Mouse (Mus musculus) ES-E14 (cell line): ENCODE results near the gene Dut. TPM values are rescaled to one million over a fixed set of nuclear protein-coding genes. Genes with fewer than 3 reads are reported as not detected.

Experiments
- DNase-seq: peaks from one replicate; pipeline ENCODE4 v3.0.0-alpha.2; 2013; ENCODE audit warnings: low read depth, low spot score
- H3K27ac ChIP-seq: 2 replicates; pipeline ENCODE4 v1.5.1; 2012; ENCODE audit warnings: low read depth, mild to moderate bottlenecking, low read length, moderate library complexity, mixed read lengths; ENCODE audit not compliant: poor library complexity, insufficient read depth, severe bottlenecking
- H3K36me3 ChIP-seq: 2 replicates; pipeline ENCODE4 v1.6.1; 2012; ENCODE audit warnings: mild to moderate bottlenecking, low read length, moderate library complexity, mixed read lengths; ENCODE audit not compliant: control insufficient read depth, poor library complexity, insufficient read depth, severe bottlenecking
- H3K4me1 ChIP-seq, 2 experiments: fragments of 150-350 bp in 1 of 2; sonication (generic) in 1 of 2; 2 replicates each; pipeline ENCODE4 v1.6.1; 2012; ENCODE audit warnings: low read length in 2 of 2, mild to moderate bottlenecking in 1 of 2, mixed read lengths in 1 of 2; ENCODE audit not compliant: control insufficient read depth in 2 of 2, insufficient read depth in 2 of 2, poor library complexity in 1 of 2
- H3K4me3 ChIP-seq, 2 experiments: fragments of 150-350 bp in 1 of 2; sonication (generic) in 1 of 2; 2 replicates each; pipeline ENCODE4 v1.5.1; 2012; ENCODE audit warnings: low read length in 2 of 2, low read depth in 1 of 2, mild to moderate bottlenecking in 1 of 2, mixed read lengths in 1 of 2; ENCODE audit not compliant: insufficient read depth in 1 of 2, poor library complexity in 1 of 2, severe bottlenecking in 1 of 2
- H3K9ac ChIP-seq: 2 replicates; pipeline ENCODE4 v1.6.1; 2012; ENCODE audit warnings: low read depth, mild to moderate bottlenecking, low read length, mixed read lengths; ENCODE audit not compliant: poor library complexity, insufficient read depth, severe bottlenecking
- H3K9me3 ChIP-seq: fragments of 150-350 bp; sonication (generic); 2 replicates; pipeline ENCODE4 v1.6.1; 2012; ENCODE audit warnings: low read depth, mild to moderate bottlenecking, low read length; ENCODE audit not compliant: control insufficient read depth, insufficient read depth
- CHD2 ChIP-seq: IDR thresholded peaks from 2 replicates; pipeline ENCODE4 v1.6.1; 2014; ENCODE audit warnings: mild to moderate bottlenecking, low read depth, low read length, inconsistent platforms
- HCFC1 ChIP-seq: IDR thresholded peaks from 2 replicates; pipeline ENCODE4 v1.6.1; 2012; ENCODE audit warnings: low read length, inconsistent platforms, borderline replicate concordance; ENCODE audit not compliant: insufficient read depth
- MAFK ChIP-seq: IDR thresholded peaks from 2 replicates; pipeline ENCODE4 v1.6.1; 2014; ENCODE audit warnings: mild to moderate bottlenecking, low read depth, low read length, inconsistent platforms; ENCODE audit not compliant: insufficient read depth
- ZC3H11A ChIP-seq: IDR thresholded peaks from 2 replicates; pipeline ENCODE4 v1.6.1; 2012; ENCODE audit warnings: low read depth, mild to moderate bottlenecking, inconsistent platforms, low read length, borderline replicate concordance
- ZNF384 ChIP-seq: IDR thresholded peaks from 2 replicates; pipeline ENCODE4 v1.6.1; 2012; ENCODE audit warnings: low read depth, low read length, inconsistent platforms
- in situ Hi-C, 2 experiments: fragments of 600-800 bp; cut with MboI; formaldehyde crosslinking; loops; one replicate each; pipeline ENCODE4 v1.15.1; 2025; ENCODE audit warnings: low sequenced_read_pairs in 2 of 2, inconsistent platforms in 1 of 2; ENCODE audit not compliant: unreplicated experiment in 2 of 2
- total RNA-seq: library from RNA; depleted of rRNA; stranded (reverse); fragments of 300-350 nt; gene quantifications from 2 replicates; pipeline ENCODE4 v1.2.3, GENCODE M21; 2012

Dut gene
- total RNA-seq, 1 experiment = 158 TPM

DNA sequence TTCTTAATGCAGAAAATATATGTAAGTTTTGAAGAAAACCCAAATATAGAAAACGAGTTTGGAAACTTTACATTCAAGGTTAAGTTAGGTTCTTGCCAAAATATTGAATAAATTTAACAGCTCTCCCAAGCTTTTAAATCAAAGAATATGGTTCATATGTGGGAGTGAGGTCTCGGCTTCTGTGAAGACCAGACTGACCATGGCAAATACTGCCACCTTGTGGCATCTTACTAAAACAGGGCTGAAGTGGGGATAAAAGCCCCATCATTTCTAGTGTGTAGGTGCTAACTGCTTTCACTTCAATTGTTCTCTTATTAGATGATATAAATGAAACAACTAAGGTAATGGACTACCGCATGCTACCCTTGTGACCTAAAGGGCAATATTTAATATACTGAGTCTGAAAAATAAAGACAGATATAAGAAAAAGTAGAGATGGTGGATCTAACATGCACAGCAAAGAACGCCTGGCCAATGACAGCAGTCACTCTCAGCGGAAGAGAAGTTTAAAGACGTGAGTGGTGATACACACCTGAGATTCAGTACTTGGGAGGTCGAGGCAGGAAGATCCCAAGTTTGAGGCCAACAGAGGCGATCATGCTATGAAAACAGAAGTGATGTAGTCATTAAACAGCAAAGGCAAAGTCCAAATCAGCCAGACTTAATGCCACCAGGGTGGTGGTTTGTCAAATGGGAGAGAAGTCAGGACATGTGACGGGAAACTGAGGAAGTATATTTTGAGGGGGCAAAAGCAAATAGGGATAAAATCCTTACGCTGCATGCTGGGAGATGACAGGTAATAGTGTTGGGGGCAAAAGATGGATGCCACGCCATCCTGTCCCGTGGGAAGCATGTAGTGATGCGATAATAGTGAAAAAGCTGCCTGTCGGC is 12.5 kb downstream of the Dut start:
- no peak for DNase-seq
- in situ Hi-C loops = no loop called here
- Histone ChIP-seq H3K27ac (no peak overlapping the region), H3K36me3 (peaks cover 29% of the 10 kb centered on the region), H3K9me3 (no peaks in the 10 kb centered on the region), H3K4me3 (no peak overlapping the region), H3K4me1 (peaks cover 0 to 2% of the 10 kb centered on the region in 2 experiments; a peak in 2 of 4 replicates), H3K9ac (no peak overlapping the region)
- no peak for TF ChIP-seq ZNF384
- TF ChIP-seq ZC3H11A = 0 out of 2 replicates have a peak, but pooled peaks have one; percentile 11
- no peak for TF ChIP-seq HCFC1

DNA sequence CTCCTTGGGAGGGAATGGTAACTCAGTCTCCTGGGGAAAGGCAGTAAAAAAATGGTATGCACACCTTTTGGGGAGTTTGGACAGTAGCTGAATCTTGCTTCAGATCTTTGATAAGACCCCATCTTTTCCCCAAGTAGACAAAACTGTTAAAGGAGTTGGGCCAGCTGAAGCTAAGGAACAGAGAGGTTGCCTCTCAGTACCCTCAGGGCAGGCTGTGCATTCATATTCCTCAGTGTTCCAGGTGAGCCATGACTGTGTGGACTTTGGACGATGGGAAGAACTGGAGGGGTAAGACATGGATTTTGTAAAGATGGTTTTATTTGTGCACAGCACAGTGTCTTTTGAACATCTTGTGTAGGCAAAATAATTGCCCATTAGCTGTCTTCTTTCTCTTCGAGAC is 13.3 kb downstream of the Dut start:
- H3K4me3 ChIP-seq = no peak overlapping the region
- H3K9ac ChIP-seq = no peak overlapping the region
- H3K4me1 ChIP-seq = peaks cover 0 to 2% of the 10 kb centered on the region in 2 experiments; a peak in 2 of 4 replicates
- no peaks in the 10 kb centered on the region for H3K9me3 ChIP-seq
- in situ Hi-C loops = no loop called here
- peaks cover 29% of the 10 kb centered on the region for H3K36me3 ChIP-seq
- no peak overlapping the region for H3K27ac ChIP-seq
- no peak for DNase-seq
- TF ChIP-seq CHD2 = no peak
- no peak for TF ChIP-seq ZNF384
- TF ChIP-seq ZC3H11A = no peak
- no peak for TF ChIP-seq HCFC1
- no peak for TF ChIP-seq MAFK

DNA sequence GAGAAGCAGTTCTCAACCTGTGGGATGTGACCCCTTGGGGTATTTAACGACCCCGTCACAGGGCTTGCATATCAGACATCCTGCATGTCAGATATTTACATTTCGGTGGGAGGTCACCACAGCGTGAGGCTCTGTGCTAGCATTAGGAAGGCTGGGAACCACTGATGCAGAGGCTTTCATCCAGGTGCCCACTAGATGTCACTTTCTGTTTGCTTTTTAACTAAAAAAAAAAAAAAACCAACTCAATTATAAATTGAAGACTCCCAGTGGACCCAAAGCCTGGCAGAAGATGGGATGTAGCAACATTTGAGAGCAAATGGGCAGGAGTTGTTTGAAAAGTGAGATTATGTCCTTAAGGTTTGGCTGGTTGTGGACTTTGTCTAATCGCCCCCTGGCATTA is 16.1 kb downstream of the Dut start:
- no peak for DNase-seq
- no peak overlapping the region for H3K27ac ChIP-seq
- TF ChIP-seq ZNF384 (peak; percentile 85), ZC3H11A (no peak)

DNA sequence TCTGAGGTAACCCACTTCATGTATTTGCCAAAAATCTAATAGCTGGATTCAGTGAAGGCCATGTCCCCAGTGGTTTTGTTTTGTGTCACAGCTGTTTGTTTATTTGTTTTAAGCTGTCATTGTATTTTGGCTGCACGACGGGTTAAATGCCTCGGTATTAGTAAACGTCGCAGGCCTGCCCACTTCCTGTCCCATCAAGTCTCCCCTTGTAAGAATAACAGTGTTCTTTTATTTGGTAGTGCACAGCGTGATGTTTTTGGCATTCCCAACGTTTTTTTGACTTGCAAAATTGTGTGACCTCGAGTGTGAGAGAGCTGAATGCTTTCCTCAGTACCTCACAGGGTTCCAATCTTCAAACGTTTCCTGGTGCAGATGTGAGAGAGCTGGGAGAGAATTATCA is 16.8 kb downstream of the Dut start:
- H3K27ac ChIP-seq = no peak overlapping the region
- no peak overlapping the region for H3K9ac ChIP-seq
- DNase-seq = no peak
- TF ChIP-seq MAFK (no peak), CHD2 (no peak), HCFC1 (no peak), ZC3H11A (no peak), ZNF384 (no peak)
- H3K4me1 ChIP-seq = no peaks in the 10 kb centered on the region; a peak in 1 of 4 replicates
- no peak overlapping the region for H3K4me3 ChIP-seq
- in situ Hi-C loops = no loop called here
- no peaks in the 10 kb centered on the region for H3K9me3 ChIP-seq
- peaks cover 6% of the 10 kb centered on the region for H3K36me3 ChIP-seq

More for the DNA sequence above, 16.1 kb downstream of the Dut start:
- H3K4me1 ChIP-seq = no peaks in the 10 kb centered on the region; a peak in 1 of 4 replicates
- H3K4me3 ChIP-seq = no peak overlapping the region
- H3K36me3 ChIP-seq = peaks cover 8% of the 10 kb centered on the region
- H3K9ac ChIP-seq = no peak overlapping the region
- in situ Hi-C loops = no loop called here
- H3K9me3 ChIP-seq = no peaks in the 10 kb centered on the region

DNA sequence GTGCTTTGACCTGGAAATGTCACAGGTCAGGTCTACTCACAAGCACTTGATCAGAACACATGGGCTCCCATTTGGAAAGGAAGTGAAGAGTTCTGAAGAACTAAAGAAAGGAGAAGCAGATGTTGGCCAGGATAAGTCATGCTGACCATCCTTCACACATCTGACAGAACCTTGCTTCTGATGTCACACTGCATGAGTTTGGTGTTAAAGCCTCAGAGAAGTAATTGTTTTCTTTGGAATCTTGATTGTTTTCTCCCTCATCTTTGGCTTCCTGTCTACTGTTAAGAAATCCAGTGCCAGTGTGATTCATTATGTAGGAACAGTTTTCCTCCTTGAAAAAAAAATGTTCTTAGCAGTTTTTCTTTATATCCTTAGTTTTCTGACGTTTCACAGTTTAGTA is 21.9 kb downstream of the Dut start:
- H3K9ac ChIP-seq = no peak overlapping the region
- in situ Hi-C loops = no loop called here
- DNase-seq = no peak

More for the DNA sequence above, 21.9 kb downstream of the Dut start:
- Histone ChIP-seq H3K4me1 (no peaks in the 10 kb centered on the region), H3K36me3 (no peaks in the 10 kb centered on the region), H3K27ac (no peak overlapping the region), H3K9me3 (no peaks in the 10 kb centered on the region), H3K4me3 (no peak overlapping the region)
- TF ChIP-seq ZNF384 = no peak
- no peak for TF ChIP-seq ZC3H11A
- TF ChIP-seq MAFK = no peak
- no peak for TF ChIP-seq HCFC1
- TF ChIP-seq CHD2 = no peak
